8 mouse cellular contexts compared by ENCODE assay signal in genomic region chr7:143053008-143053899, GRCm38 (mm10). TPM values are rescaled to one million over a fixed set of nuclear protein-coding genes. Genes with fewer than 3 reads are reported as not detected.
DNase-seq lines count a peak whose midpoint lies in the region; ATAC-seq and TF ChIP-seq lines count a peak whose summit lies in the region.

No protein-coding gene starts in this region.

- WGBS in embryonic facial prominence, embryonic 10.5 days: under 1% methylated on average over 46 of the region's 46 CpGs
- under 1% methylated on average over 46 of the region's 46 CpGs for WGBS in heart, adult 2 months
- under 1% methylated on average over 46 of the region's 46 CpGs for WGBS in kidney, adult 2 months
- under 1% methylated on average over 46 of the region's 46 CpGs for WGBS in liver, embryonic 11.5 days
- under 1% methylated on average over 44 of the region's 46 CpGs for WGBS in midbrain, postnatal 0 days
- WGBS in stomach, embryonic 16.5 days: 1% methylated on average over 46 of the region's 46 CpGs

- peak; percentile 46 for ATAC-seq in liver, embryonic 11.5 days (replicated peaks; ENCODE audit: low FRiP score)
- peak; percentile 84 for ATAC-seq in midbrain, postnatal 0 days (ENCODE audit: low FRiP score)
- peak; percentile 69 for ATAC-seq in stomach, embryonic 16.5 days (ENCODE audit: insufficient read depth, low FRiP score)

- peak overlapping the region; percentile 94 for H3K27ac ChIP-seq in embryonic facial prominence, embryonic 10.5 days (replicated peaks)
- peak overlapping the region; percentile 100 for H3K27ac ChIP-seq in heart, adult 2 months
- H3K27ac ChIP-seq in kidney, adult 2 months (ENCODE audit: insufficient read depth, low read depth, low read length): peak overlapping the region; percentile 92
- H3K27ac ChIP-seq in liver, embryonic 11.5 days (ENCODE audit: low read depth, low read length): peak overlapping the region; percentile 79
- H3K27ac ChIP-seq in midbrain, postnatal 0 days (ENCODE audit: low read depth, low read length): peak overlapping the region; percentile 88
- peak overlapping the region; percentile 95 for H3K27ac ChIP-seq in stomach, embryonic 16.5 days (ENCODE audit: low read length)

- H3K4me1 ChIP-seq in embryonic facial prominence, embryonic 10.5 days: peaks cover 52% of the 10 kb centered on the region
- peaks cover 39% of the 10 kb centered on the region for H3K4me1 ChIP-seq in heart, adult 2 months (ENCODE audit: control insufficient read depth, insufficient read depth, low read length)
- peaks cover 61% of the 10 kb centered on the region for H3K4me1 ChIP-seq in kidney, adult 2 months (ENCODE audit: control insufficient read depth, insufficient read depth, low read length)
- H3K4me1 ChIP-seq in liver, embryonic 11.5 days (replicated peaks; ENCODE audit: control insufficient read depth, insufficient read depth, low read length): peaks cover 45% of the 10 kb centered on the region
- peaks cover 28% of the 10 kb centered on the region for H3K4me1 ChIP-seq in midbrain, postnatal 0 days (ENCODE audit: insufficient read depth, low read length)
- H3K4me1 ChIP-seq in stomach, embryonic 16.5 days (ENCODE audit: control insufficient read depth, insufficient read depth, low read length): peaks cover 41% of the 10 kb centered on the region

- peak overlapping the region; percentile 82 for H3K4me3 ChIP-seq in embryonic facial prominence, embryonic 10.5 days
- H3K4me3 ChIP-seq in heart, adult 2 months: peak overlapping the region; percentile 77
- peak overlapping the region; percentile 91 for H3K4me3 ChIP-seq in kidney, adult 2 months (ENCODE audit: insufficient read depth, low read depth, low read length)
- H3K4me3 ChIP-seq in liver, embryonic 11.5 days (ENCODE audit: low read depth, low read length): peak overlapping the region; percentile 75
- peak overlapping the region; percentile 91 for H3K4me3 ChIP-seq in midbrain, postnatal 0 days (ENCODE audit: low read depth, low read length)
- H3K4me3 ChIP-seq in stomach, embryonic 16.5 days (replicated peaks; ENCODE audit: low read length): peak overlapping the region; percentile 97

- peaks cover 37% of the 10 kb centered on the region for H3K36me3 ChIP-seq in embryonic facial prominence, embryonic 10.5 days (replicated peaks)
- H3K36me3 ChIP-seq in heart, adult 2 months (ENCODE audit: control insufficient read depth, insufficient read depth, low read length): peaks cover 8% of the 10 kb centered on the region
- no peaks in the 10 kb centered on the region for H3K36me3 ChIP-seq in kidney, adult 2 months (ENCODE audit: control insufficient read depth, insufficient read depth, low read length)
- no peaks in the 10 kb centered on the region for H3K36me3 ChIP-seq in liver, embryonic 11.5 days (ENCODE audit: control insufficient read depth, insufficient read depth, low read length)
- no peaks in the 10 kb centered on the region for H3K36me3 ChIP-seq in midbrain, postnatal 0 days (ENCODE audit: insufficient read depth, low read length)
- H3K36me3 ChIP-seq in stomach, embryonic 16.5 days (ENCODE audit: control insufficient read depth, insufficient read depth, low read length): 0 out of 2 replicates have a peak, but pooled peaks cover 3% of the 10 kb centered on the region

- peak; percentile 33 to 58 for DNase-seq in spleen, adult 18-20 months
- DNase-seq in spleen, adult 12 weeks (ENCODE audit: low spot score): no peak
- DNase-seq in embryonic facial prominence, embryonic 10.5 days (ENCODE audit: low spot score): peak; percentile 81
- peak; percentile 83 to 86 for DNase-seq in heart, adult 2 months
- peak; percentile 68 for DNase-seq in kidney, adult 2 months
- DNase-seq in liver, embryonic 11.5 days (ENCODE audit: low spot score): peak; percentile 77
- DNase-seq in midbrain, postnatal 0 days (ENCODE audit: low spot score): peak; percentile 79

- TF ChIP-seq CTCF in heart, adult 2 months (IDR thresholded peaks at IDR 0.05): peak; percentile 60
- TF ChIP-seq CTCF in kidney, adult 2 months (conservative IDR thresholded peaks at IDR 0.05; ENCODE audit: insufficient read depth, insufficient read length, low read depth, low read length): 0 out of 2 replicates have a peak, but pooled peaks have one; percentile 21
- TF ChIP-seq CTCF in midbrain, postnatal 0 days (IDR thresholded peaks at IDR 0.05): peak; percentile 58

- no peak for TF ChIP-seq POLR2A in heart, adult 2 months (IDR thresholded peaks at IDR 0.05; ENCODE audit: insufficient read depth, low read depth, low read length)
- no peak for TF ChIP-seq POLR2A in kidney, adult 2 months (IDR thresholded peaks at IDR 0.05; ENCODE audit: low read depth, low read length)

- TF ChIP-seq EP300 in heart, adult 2 months (IDR thresholded peaks at IDR 0.05; ENCODE audit: insufficient read depth, low read depth, low read length): no peak; the same call in 1 of the 2 replicates

- no peaks in the 10 kb centered on the region for H3K9me3 ChIP-seq in embryonic facial prominence, embryonic 10.5 days
- H3K9me3 ChIP-seq in liver, embryonic 11.5 days (ENCODE audit: control insufficient read depth, low read length): no peaks in the 10 kb centered on the region
- no peaks in the 10 kb centered on the region for H3K9me3 ChIP-seq in midbrain, postnatal 0 days (ENCODE audit: low read length)
- no peaks in the 10 kb centered on the region for H3K9me3 ChIP-seq in stomach, embryonic 16.5 days (replicated peaks; ENCODE audit: control insufficient read depth, low read length)

- no peaks in the 10 kb centered on the region for H3K27me3 ChIP-seq in embryonic facial prominence, embryonic 10.5 days (replicated peaks; ENCODE audit: low read depth, poor library complexity, severe bottlenecking)
- H3K27me3 ChIP-seq in heart, adult 2 months (ENCODE audit: control insufficient read depth, insufficient read depth, low read length): no peaks in the 10 kb centered on the region
- no peaks in the 10 kb centered on the region for H3K27me3 ChIP-seq in kidney, adult 2 months (replicated peaks; ENCODE audit: control insufficient read depth, insufficient read depth, low read length)
- no peaks in the 10 kb centered on the region for H3K27me3 ChIP-seq in liver, embryonic 11.5 days (replicated peaks; ENCODE audit: control insufficient read depth, insufficient read depth, low read length)
- no peaks in the 10 kb centered on the region for H3K27me3 ChIP-seq in midbrain, postnatal 0 days (ENCODE audit: insufficient read depth, low read length)
- H3K27me3 ChIP-seq in stomach, embryonic 16.5 days (ENCODE audit: control insufficient read depth, insufficient read depth, low read length): no peaks in the 10 kb centered on the region

- H3K79me2 ChIP-seq in heart, adult 2 months (replicated peaks; ENCODE audit: control insufficient read depth, insufficient read depth, low read length): peaks cover 7% of the 10 kb centered on the region

- peak overlapping the region; percentile 98 for H3K9ac ChIP-seq in heart, adult 2 months (ENCODE audit: low read depth, low read length)
- H3K9ac ChIP-seq in liver, embryonic 11.5 days (ENCODE audit: low read depth, low read length): peak overlapping the region; percentile 93
- peak overlapping the region; percentile 98 for H3K9ac ChIP-seq in midbrain, postnatal 0 days (replicated peaks; ENCODE audit: low read length, poor library complexity, severe bottlenecking)
- peak overlapping the region; percentile 98 for H3K9ac ChIP-seq in stomach, embryonic 16.5 days (ENCODE audit: low read length)

- intact Hi-C loops in heart, adult 2 months (cut with DNase I): loop anchor here (1.0 kb wide), 1 partner anchor 45 kb away; no protein-coding TSS in a partner anchor

- H3K4me2 ChIP-seq in liver, embryonic 11.5 days: peak overlapping the region; percentile 80
- peak overlapping the region; percentile 82 for H3K4me2 ChIP-seq in midbrain, postnatal 0 days (ENCODE audit: low read depth, low read length, poor library complexity, severe bottlenecking)
- H3K4me2 ChIP-seq in stomach, embryonic 16.5 days (ENCODE audit: low read depth, low read length): peak overlapping the region; percentile 84

RNA-seq across cellular contexts. Expression of gene Cd81, which starts 0.7 kb away (rescaled TPM):
- polyA plus RNA-seq in embryonic facial prominence, embryonic 10.5 days (2016; fragmentation: Nextera tagmentation; extraction: Ambion mirVana): 251 and 255 TPM in 2 replicates
- total RNA-seq in heart, adult 2 months (2021): 100 to 1,000 TPM; 424 to 434 TPM
- polyA plus RNA-seq in heart, adult 2 months (2012; rRNA removed): 641 and 822 TPM in 2 replicates
- polyA plus RNA-seq in kidney, adult 2 months (2012; rRNA removed): 801 and 824 TPM in 2 replicates
- 273 and 276 TPM in 2 replicates for polyA plus RNA-seq in liver, embryonic 11.5 days (2014; fragmentation: Nextera tagmentation; extraction: Ambion mirVana)
- total RNA-seq in midbrain, postnatal 0 days (2014; rRNA removed): 454 and 542 TPM in 2 replicates
- 511 and 569 TPM in 2 replicates for polyA plus RNA-seq in midbrain, postnatal 0 days (2015; fragmentation: Nextera tagmentation; extraction: Ambion mirVana)
- 638 and 686 TPM in 2 replicates for polyA plus RNA-seq in stomach, embryonic 16.5 days (2015; fragmentation: Nextera tagmentation; extraction: Ambion mirVana)

RNA-seq across cellular contexts. Expression of gene Tssc4, which starts 15.8 kb away (rescaled TPM):
- polyA plus RNA-seq in embryonic facial prominence, embryonic 10.5 days (2016; fragmentation: Nextera tagmentation; extraction: Ambion mirVana): 130 and 132 TPM in 2 replicates
- 10 to 100 TPM; 13.6 to 14.8 TPM for total RNA-seq in heart, adult 2 months (2021)
- polyA plus RNA-seq in heart, adult 2 months (2012; rRNA removed): 33.2 and 36.9 TPM in 2 replicates
- 64.8 and 74.5 TPM in 2 replicates for polyA plus RNA-seq in kidney, adult 2 months (2012; rRNA removed)
- 48.9 and 52.2 TPM in 2 replicates for polyA plus RNA-seq in liver, embryonic 11.5 days (2014; fragmentation: Nextera tagmentation; extraction: Ambion mirVana)
- 71.3 and 92.4 TPM in 2 replicates for total RNA-seq in midbrain, postnatal 0 days (2014; rRNA removed)
- polyA plus RNA-seq in midbrain, postnatal 0 days (2015; fragmentation: Nextera tagmentation; extraction: Ambion mirVana): 101 and 103 TPM in 2 replicates
- polyA plus RNA-seq in stomach, embryonic 16.5 days (2015; fragmentation: Nextera tagmentation; extraction: Ambion mirVana): 75.8 and 84.7 TPM in 2 replicates

RNA-seq across cellular contexts. Expression of gene Trpm5, which starts 41.2 kb away (rescaled TPM):
- 0.60 and 0.77 TPM in 2 replicates for polyA plus RNA-seq in embryonic facial prominence, embryonic 10.5 days (2016; fragmentation: Nextera tagmentation; extraction: Ambion mirVana)
- not detected for total RNA-seq in heart, adult 2 months (2021)
- polyA plus RNA-seq in heart, adult 2 months (2012; rRNA removed): 0.06 and 0.08 TPM in 2 replicates
- polyA plus RNA-seq in kidney, adult 2 months (2012; rRNA removed): 0.03 TPM in 2 replicates
- polyA plus RNA-seq in liver, embryonic 11.5 days (2014; fragmentation: Nextera tagmentation; extraction: Ambion mirVana): 1.2 and 1.3 TPM in 2 replicates
- total RNA-seq in midbrain, postnatal 0 days (2014; rRNA removed): 1.3 and 1.7 TPM in 2 replicates
- 0.94 and 1.6 TPM in 2 replicates for polyA plus RNA-seq in midbrain, postnatal 0 days (2015; fragmentation: Nextera tagmentation; extraction: Ambion mirVana)
- 18.3 and 18.5 TPM in 2 replicates for polyA plus RNA-seq in stomach, embryonic 16.5 days (2015; fragmentation: Nextera tagmentation; extraction: Ambion mirVana)

RNA-seq across cellular contexts. Expression of gene Tspan32, which starts 48.4 kb away (rescaled TPM):
- polyA plus RNA-seq in embryonic facial prominence, embryonic 10.5 days (2016; fragmentation: Nextera tagmentation; extraction: Ambion mirVana): 4.4 and 4.6 TPM in 2 replicates
- total RNA-seq in heart, adult 2 months (2021): 1 to 10 TPM in 1 of 2 experiments, under 1 TPM in 1; 0.44 to 1.3 TPM
- polyA plus RNA-seq in heart, adult 2 months (2012; rRNA removed): 1.8 and 1.9 TPM in 2 replicates
- polyA plus RNA-seq in kidney, adult 2 months (2012; rRNA removed): 0.99 and 5.1 TPM in 2 replicates
- polyA plus RNA-seq in liver, embryonic 11.5 days (2014; fragmentation: Nextera tagmentation; extraction: Ambion mirVana): 115 and 118 TPM in 2 replicates
- 0.19 and 0.38 TPM in 2 replicates for total RNA-seq in midbrain, postnatal 0 days (2014; rRNA removed)
- 0.37 and 0.38 TPM in 2 replicates for polyA plus RNA-seq in midbrain, postnatal 0 days (2015; fragmentation: Nextera tagmentation; extraction: Ambion mirVana)
- polyA plus RNA-seq in stomach, embryonic 16.5 days (2015; fragmentation: Nextera tagmentation; extraction: Ambion mirVana): 4.1 and 6.0 TPM in 2 replicates

RNA-seq across cellular contexts. Expression of gene Kcnq1, which starts 52.9 kb away (rescaled TPM):
- 1.0 and 1.5 TPM in 2 replicates for polyA plus RNA-seq in embryonic facial prominence, embryonic 10.5 days (2016; fragmentation: Nextera tagmentation; extraction: Ambion mirVana)
- 10 to 100 TPM; 32.4 to 34.2 TPM for total RNA-seq in heart, adult 2 months (2021)
- polyA plus RNA-seq in heart, adult 2 months (2012; rRNA removed): 42.0 and 48.1 TPM in 2 replicates
- polyA plus RNA-seq in kidney, adult 2 months (2012; rRNA removed): 24.0 and 27.5 TPM in 2 replicates
- 0.59 and 1.2 TPM in 2 replicates for polyA plus RNA-seq in liver, embryonic 11.5 days (2014; fragmentation: Nextera tagmentation; extraction: Ambion mirVana)
- total RNA-seq in midbrain, postnatal 0 days (2014; rRNA removed): 0.44 and 1.4 TPM in 2 replicates
- polyA plus RNA-seq in midbrain, postnatal 0 days (2015; fragmentation: Nextera tagmentation; extraction: Ambion mirVana): 0.87 and 1.2 TPM in 2 replicates
- 10.0 and 10.1 TPM in 2 replicates for polyA plus RNA-seq in stomach, embryonic 16.5 days (2015; fragmentation: Nextera tagmentation; extraction: Ambion mirVana)
